In genomic region chr10:67697401-67698195, GRCm38 (mm10) we compare ENCODE assay signal across 19 mouse cellular contexts.
DNase-seq lines count a peak whose midpoint lies in the region; ATAC-seq and TF ChIP-seq lines count a peak whose summit lies in the region.
"Had no signal": no experiment of that assay in that cellular context is flagged by ENCODE, and none has a peak within 500 bp of the region (broad histone marks: within the 10 kb centered on the region; RNA-seq: fewer than 3 reads in every experiment).

No protein-coding gene starts in this region.

- H3K27ac ChIP-seq in lung, embryonic 14.5 days (ENCODE audit: low read depth): no peak overlapping the region
- H3K27ac ChIP-seq: embryonic facial prominence, embryonic 13.5 days; heart, adult 2 months; hindbrain, embryonic 13.5 days; limb, embryonic 15.5 days had no signal

- H3K9me3 ChIP-seq in lung, embryonic 14.5 days (ENCODE audit: low read depth, low read length): no peaks in the 10 kb centered on the region
- H3K9me3 ChIP-seq: embryonic facial prominence, embryonic 13.5 days; hindbrain, embryonic 13.5 days; limb, embryonic 15.5 days had no signal

- 0 out of 2 replicates have a peak overlapping the region, but pooled peaks have one; percentile 2 for H3K4me2 ChIP-seq in lung, embryonic 14.5 days
- H3K4me2 ChIP-seq: embryonic facial prominence, embryonic 13.5 days; hindbrain, embryonic 13.5 days; limb, embryonic 15.5 days had no signal

- no peak for ATAC-seq in lung, embryonic 14.5 days (ENCODE audit: insufficient read depth)
- ATAC-seq in inflammation-experienced regulatory T-cells, adult 6 months: peak; percentile 94
- ATAC-seq: liver, postnatal 0 days; midbrain, embryonic 16.5 days had no signal

- TF ChIP-seq CTCF in lung, embryonic 14.5 days (IDR thresholded peaks at IDR 0.05; ENCODE audit: low read depth): no peak

- H3K4me3 ChIP-seq in lung, embryonic 14.5 days (ENCODE audit: low read depth, low read length): no peak overlapping the region
- H3K4me3 ChIP-seq: embryonic facial prominence, embryonic 13.5 days; heart, adult 2 months; hindbrain, embryonic 13.5 days; limb, embryonic 15.5 days had no signal

- H3K9ac ChIP-seq in lung, embryonic 14.5 days: no peak overlapping the region
- H3K9ac ChIP-seq: embryonic facial prominence, embryonic 13.5 days; hindbrain, embryonic 13.5 days; limb, embryonic 15.5 days; liver, postnatal 0 days had no signal

- no peaks in the 10 kb centered on the region for H3K36me3 ChIP-seq in lung, embryonic 14.5 days (ENCODE audit: insufficient read depth)
- H3K36me3 ChIP-seq: embryonic facial prominence, embryonic 13.5 days; hindbrain, embryonic 13.5 days; limb, embryonic 15.5 days had no signal

- peak; percentile 88 for DNase-seq in heart, adult 11 months
- DNase-seq in heart, adult 9 months (ENCODE audit: low spot score in 2 of 2): no peak
- DNase-seq in lung, embryonic 14.5 days: no peak
- DNase-seq in lung, postnatal 10 days: no peak
- peak; percentile 49 for DNase-seq in thymus, postnatal 25 days
- no peak for DNase-seq in layer of hippocampus, adult 9-11 months
- no peak for DNase-seq in cerebellum, postnatal 36 days
- DNase-seq: adrenal gland, postnatal 36 days; cerebellum, adult 8-10 months; heart, adult 2 months; kidney, adult 18-20 months; kidney, postnatal 25 days; liver, postnatal 0 days; right cerebral cortex, adult 18-20 months had no signal

- H3K4me1 ChIP-seq in lung, embryonic 14.5 days (ENCODE audit: insufficient read depth): no peaks in the 10 kb centered on the region
- H3K4me1 ChIP-seq: hindbrain, embryonic 13.5 days; limb, embryonic 15.5 days had no signal

- no peaks in the 10 kb centered on the region for H3K27me3 ChIP-seq in lung, embryonic 14.5 days (ENCODE audit: insufficient read depth, low read length)
- H3K27me3 ChIP-seq: embryonic facial prominence, embryonic 13.5 days; hindbrain, embryonic 13.5 days; limb, embryonic 15.5 days had no signal

- 37% methylated on average over 16 of the region's 16 CpGs for WGBS in lung, embryonic 14.5 days

Comparison
In these comparisons a context has a peak if more than half of its experiments do, and no peak if none do; other contexts are left out.
1. DNase-seq: peak in heart, adult 11 months (single experiment) and thymus, postnatal 25 days (single experiment); none in heart, adult 9 months (0 of 2), lung, embryonic 14.5 days (single experiment), lung, postnatal 10 days (single experiment), layer of hippocampus, adult 9-11 months (single experiment) and cerebellum, postnatal 36 days (0 of 2).